In the genomic region with DNA sequence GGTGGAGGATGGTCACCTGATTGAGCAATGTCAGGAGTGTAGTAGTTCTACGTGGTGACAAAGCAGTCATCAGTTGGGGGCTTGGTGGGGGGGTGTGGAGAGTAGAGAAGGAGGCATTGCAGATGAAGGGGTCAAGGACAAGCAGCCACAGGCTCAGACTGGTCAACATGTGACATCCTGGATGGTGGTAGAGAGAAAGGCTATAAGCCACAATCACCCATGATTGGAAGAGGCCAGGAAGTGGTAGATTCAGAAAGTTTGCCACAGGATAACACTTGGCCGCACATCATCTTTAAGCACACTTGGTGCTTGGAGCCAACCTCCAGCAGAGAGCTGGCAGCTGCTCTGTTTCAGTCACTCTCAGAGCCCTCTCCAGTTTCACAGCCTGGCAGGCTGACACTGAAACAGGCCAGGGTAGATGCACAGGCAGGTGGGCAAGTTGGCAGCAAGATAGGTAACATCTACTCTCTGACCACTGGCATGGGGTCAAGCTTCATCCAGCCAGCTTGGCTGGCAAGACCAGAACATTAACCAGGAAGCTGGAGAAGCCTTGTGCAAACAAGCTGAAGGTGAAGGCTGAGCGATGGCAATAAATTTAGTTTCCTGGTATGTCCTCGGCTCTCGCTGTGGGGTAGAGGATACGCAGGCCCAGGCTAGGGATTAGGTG, we compare ENCODE assay signal across 19 mouse cellular contexts. TPM values are rescaled to one million over a fixed set of nuclear protein-coding genes. Genes with fewer than 3 reads are reported as not detected.
A peak's percentile ranks its signal among the peaks of the same experiment; 100 is the strongest.
DNase-seq lines count a peak whose midpoint lies in the region; ATAC-seq and TF ChIP-seq lines count a peak whose summit lies in the region.
"Had no signal": no experiment of that assay in that cellular context is flagged by ENCODE, and none has a peak within 500 bp of the region (broad histone marks: within the 10 kb centered on the region; RNA-seq: fewer than 3 reads in every experiment).

No protein-coding gene starts in this region.

- H3K9me3 ChIP-seq in hindbrain, postnatal 0 days (ENCODE audit: low read length) = no peaks in the 10 kb centered on the region
- H3K9me3 ChIP-seq in hindbrain, embryonic 14.5 days (ENCODE audit: control insufficient read depth, low read length) = no peaks in the 10 kb centered on the region
- H3K9me3 ChIP-seq: midbrain, embryonic 15.5 days; neural tube, embryonic 15.5 days had no signal

- no peaks in the 10 kb centered on the region for H3K27me3 ChIP-seq in hindbrain, postnatal 0 days (ENCODE audit: insufficient read depth, low read length)
- H3K27me3 ChIP-seq in hindbrain, embryonic 14.5 days (ENCODE audit: control insufficient read depth, insufficient read depth, low read length) = no peaks in the 10 kb centered on the region
- H3K27me3 ChIP-seq: CH12.LX; midbrain, embryonic 15.5 days; neural tube, embryonic 15.5 days had no signal

- intact Hi-C loops in gastrocnemius, postnatal 14 days (cut with DNase I; ENCODE audit: low total_unique reads) = no loop called here
- intact Hi-C loops in left cerebral cortex, adult 2 months (cut with DNase I) = no loop called here
- intact Hi-C loops in heart, postnatal 25 days (cut with DNase I) = no loop called here

- H3K4me3 ChIP-seq in hindbrain, postnatal 0 days (ENCODE audit: low read length) = no peak overlapping the region
- H3K4me3 ChIP-seq in hindbrain, embryonic 14.5 days (replicated peaks; ENCODE audit: low read length) = no peak overlapping the region
- no peak overlapping the region for H3K4me3 ChIP-seq in left cerebral cortex, adult 2 months
- H3K4me3 ChIP-seq: midbrain, embryonic 15.5 days; neural tube, embryonic 15.5 days had no signal

- no peak for TF ChIP-seq CTCF in hindbrain, postnatal 0 days (IDR thresholded peaks at IDR 0.05; ENCODE audit: low read depth)
- no peak for TF ChIP-seq CTCF in left cerebral cortex, adult 2 months (IDR thresholded peaks at IDR 0.05)

- H3K4me2 ChIP-seq in hindbrain, postnatal 0 days (ENCODE audit: low read depth, low read length) = no peak overlapping the region
- H3K4me2 ChIP-seq in hindbrain, embryonic 14.5 days (replicated peaks) = no peak overlapping the region
- H3K4me2 ChIP-seq: midbrain, embryonic 15.5 days; neural tube, embryonic 15.5 days had no signal

- H3K9ac ChIP-seq in hindbrain, postnatal 0 days (replicated peaks; ENCODE audit: low read length) = no peak overlapping the region
- H3K9ac ChIP-seq in hindbrain, embryonic 14.5 days = no peak overlapping the region
- H3K9ac ChIP-seq: liver, embryonic 14.5 days; midbrain, embryonic 15.5 days; neural tube, embryonic 15.5 days had no signal

- no peak for ATAC-seq in hindbrain, postnatal 0 days
- ATAC-seq in hindbrain, embryonic 14.5 days (ENCODE audit: low FRiP score) = no peak
- ATAC-seq: forebrain, embryonic 14.5 days; midbrain, embryonic 15.5 days had no signal

- H3K4me1 ChIP-seq in hindbrain, postnatal 0 days (ENCODE audit: insufficient read depth, low read length) = no peaks in the 10 kb centered on the region
- H3K4me1 ChIP-seq in hindbrain, embryonic 14.5 days (replicated peaks; ENCODE audit: control insufficient read depth, insufficient read depth, low read length) = no peaks in the 10 kb centered on the region

- no peak overlapping the region for H3K27ac ChIP-seq in hindbrain, postnatal 0 days
- H3K27ac ChIP-seq in hindbrain, embryonic 14.5 days = no peak overlapping the region
- H3K27ac ChIP-seq in left cerebral cortex, adult 2 months = no peak overlapping the region
- H3K27ac ChIP-seq: liver, embryonic 14.5 days; macrophage; midbrain, embryonic 15.5 days; neural tube, embryonic 15.5 days; stomach, postnatal 0 days had no signal

- 70% methylated on average over 6 of the region's 6 CpGs for WGBS in hindbrain, postnatal 0 days
- WGBS in hindbrain, embryonic 14.5 days = 87% methylated on average over 6 of the region's 6 CpGs

- H3K36me3 ChIP-seq in hindbrain, postnatal 0 days (ENCODE audit: insufficient read depth, low read length) = peaks cover 20% of the 10 kb centered on the region; the same call in 1 of the 2 replicates
- peaks cover 55% of the 10 kb centered on the region for H3K36me3 ChIP-seq in hindbrain, embryonic 14.5 days (replicated peaks; ENCODE audit: control insufficient read depth, insufficient read depth)

- peak; percentile 37 for DNase-seq in hindbrain, postnatal 0 days (ENCODE audit: low spot score)
- no peak for DNase-seq in hindbrain, embryonic 14.5 days (ENCODE audit: low spot score)
- DNase-seq in brain, adult 2 months (ENCODE audit: low read depth, low spot score) = peak; percentile 89
- DNase-seq in cerebellum, adult 8-10 months = peak; percentile 70
- DNase-seq in gastrocnemius, postnatal 14 days = peak; percentile 80
- no peak for DNase-seq in left cerebral cortex, adult 2 months (ENCODE audit: extremely low spot score in 1 of 2, low spot score in 2 of 2)
- no peak for DNase-seq in heart, postnatal 25 days (ENCODE audit: low spot score)
- DNase-seq in frontal cortex, postnatal 25 days (ENCODE audit: low spot score in 2 of 2) = no peak
- DNase-seq: kidney, adult 2 months had no signal

RNA-seq across cellular contexts. Expression of a gene that starts 18.6 kb away (rescaled TPM):
- 6.1 and 9.9 TPM in 2 replicates for total RNA-seq in hindbrain, postnatal 0 days (2014; rRNA removed)
- polyA plus RNA-seq in hindbrain, postnatal 0 days (2015; fragmentation: Nextera tagmentation; extraction: Ambion mirVana) = 6.3 and 7.4 TPM in 2 replicates
- 6.1 and 7.0 TPM in 2 replicates for polyA plus RNA-seq in hindbrain, embryonic 14.5 days (2014; fragmentation: Nextera tagmentation; extraction: Ambion mirVana)
- total RNA-seq in gastrocnemius, postnatal 14 days (2021) = 1 to 10 TPM; 1.9 to 2.1 TPM
- total RNA-seq in left cerebral cortex, adult 2 months (2021) = not detected
- under 1 TPM; 0.13 to 0.36 TPM for total RNA-seq in heart, postnatal 25 days (2021)
- total RNA-seq: CH12.LX; hematopoietic stem cell, adult 5-6 weeks; layer of hippocampus, adult 18-20 months; left cerebral cortex, postnatal 25 days had no signal
- polyA plus RNA-seq: macrophage had no signal

RNA-seq across cellular contexts. Expression of a gene that starts 28.7 kb away (rescaled TPM):
- 231 and 249 TPM in 2 replicates for total RNA-seq in hindbrain, postnatal 0 days (2014; rRNA removed)
- 271 and 289 TPM in 2 replicates for polyA plus RNA-seq in hindbrain, postnatal 0 days (2015; fragmentation: Nextera tagmentation; extraction: Ambion mirVana)
- 231 and 245 TPM in 2 replicates for polyA plus RNA-seq in hindbrain, embryonic 14.5 days (2014; fragmentation: Nextera tagmentation; extraction: Ambion mirVana)
- 10 to 100 TPM; 43.2 to 44.7 TPM for total RNA-seq in gastrocnemius, postnatal 14 days (2021)
- total RNA-seq in left cerebral cortex, adult 2 months (2021) = 100 to 1,000 TPM; 288 to 319 TPM
- total RNA-seq in heart, postnatal 25 days (2021) = 10 to 100 TPM; 45.7 to 53.2 TPM

RNA-seq across cellular contexts. Expression of a gene that starts 40.4 kb away (rescaled TPM):
- total RNA-seq in hindbrain, postnatal 0 days (2014; rRNA removed) = 49.3 and 54.2 TPM in 2 replicates
- polyA plus RNA-seq in hindbrain, postnatal 0 days (2015; fragmentation: Nextera tagmentation; extraction: Ambion mirVana) = 31.3 and 34.7 TPM in 2 replicates
- polyA plus RNA-seq in hindbrain, embryonic 14.5 days (2014; fragmentation: Nextera tagmentation; extraction: Ambion mirVana) = 32.7 and 33.1 TPM in 2 replicates
- 10 to 100 TPM; 10.1 to 11.2 TPM for total RNA-seq in gastrocnemius, postnatal 14 days (2021)
- 10 to 100 TPM; 43.0 to 48.7 TPM for total RNA-seq in left cerebral cortex, adult 2 months (2021)
- 10 to 100 TPM; 12.8 to 13.6 TPM for total RNA-seq in heart, postnatal 25 days (2021)

Comparison
In these comparisons a context has a peak if more than half of its experiments do, and no peak if none do; other contexts are left out.
1. DNase-seq: peak in hindbrain, postnatal 0 days (single experiment), brain, adult 2 months (single experiment), cerebellum, adult 8-10 months (single experiment) and gastrocnemius, postnatal 14 days (single experiment); none in hindbrain, embryonic 14.5 days (single experiment), left cerebral cortex, adult 2 months (0 of 2), heart, postnatal 25 days (single experiment) and frontal cortex, postnatal 25 days (0 of 2).